Mouse (Mus musculus) layer of hippocampus, postnatal 25 days (tissue): Measurements from ENCODE around the gene Ptpdc1. TPM values are rescaled to one million over a fixed set of nuclear protein-coding genes. Genes with fewer than 3 reads are reported as not detected.
A peak's percentile ranks its signal among the peaks of the same experiment; 100 is the strongest.

Experiments
- DNase-seq, 2 experiments: peaks; one replicate each; pipeline ENCODE4 v3.0.0; 2022; ENCODE audit warnings: mixed read lengths in 2 of 2, low spot score in 1 of 2; ENCODE audit errors: extremely low spot score in 1 of 2
- total RNA-seq, 2 experiments: library from RNA; stranded (reverse); gene quantifications; 2 replicates each; pipeline ENCODE4 v1.2.3; 2021

Gene Ptpdc1
- 10 to 100 TPM; 40.2 to 44.1 TPM for total RNA-seq

GRCm38 (mm10) chr13:48625433-48626184 is at the start of gene Ptpdc1:
Gene Ptpdc1, minus strand, starts transcription at chr13:48625664.
- peak; percentile 91 to 93 for DNase-seq

GRCm38 (mm10) chr13:48674609-48675008 is 49.1 kb upstream of the Ptpdc1 start:
- no peak for DNase-seq

GRCm38 (mm10) chr13:48672312-48672840 is 46.9 kb upstream of the Ptpdc1 start:
- DNase-seq = no peak

- DNase-seq = no peak
These were observed 43.6 kb upstream of the Ptpdc1 start for GRCm38 (mm10) chr13:48668976-48669534.

GRCm38 (mm10) chr13:48668091-48668975 is 42.9 kb upstream of the Ptpdc1 start:
- no peak for DNase-seq

GRCm38 (mm10) chr13:48667461-48667860 is 42.0 kb upstream of the Ptpdc1 start:
- no peak for DNase-seq

- DNase-seq = no peak
These were observed 40.5 kb upstream of the Ptpdc1 start for GRCm38 (mm10) chr13:48665656-48666597.

GRCm38 (mm10) chr13:48664916-48665655 is 39.6 kb upstream of the Ptpdc1 start:
- no peak for DNase-seq

- no peak for DNase-seq
These were observed 38.5 kb upstream of the Ptpdc1 start for GRCm38 (mm10) chr13:48663988-48664339.

- no peak for DNase-seq
These were observed 37.9 kb upstream of the Ptpdc1 start for GRCm38 (mm10) chr13:48663211-48663987.

- no peak for DNase-seq
These were observed 37.1 kb upstream of the Ptpdc1 start, which contains the start of gene Barx1 for GRCm38 (mm10) chr13:48662431-48663143. Gene Barx1, plus strand, starts transcription at chr13:48662998.

GRCm38 (mm10) chr13:48661561-48661960 is 36.1 kb upstream of the Ptpdc1 start:
- DNase-seq = no peak

GRCm38 (mm10) chr13:48660741-48661140 is 35.3 kb upstream of the Ptpdc1 start:
- DNase-seq = no peak

GRCm38 (mm10) chr13:48660221-48660734 is 34.8 kb upstream of the Ptpdc1 start:
- no peak for DNase-seq

GRCm38 (mm10) chr13:48659254-48660220 is 34.1 kb upstream of the Ptpdc1 start:
- no peak for DNase-seq

- no peak for DNase-seq
These were observed 33.3 kb upstream of the Ptpdc1 start for GRCm38 (mm10) chr13:48658588-48659253.
